Mouse (Mus musculus): ENCODE measurements around the gene Rpl38. TPM values are rescaled to one million over a fixed set of nuclear protein-coding genes. Genes with fewer than 3 reads are reported as not detected.
A peak's percentile ranks its signal among the peaks of the same experiment; 100 is the strongest.

The Rpl38 gene
- polyA plus RNA-seq, 1 experiment from 2014 or later = 598 TPM

- Histone ChIP-seq H3K4me3 (ENCODE audit: low read depth, low read length) (no peak overlapping the region), H3K27ac (ENCODE audit: low read length) (no peak overlapping the region), H3K9ac (ENCODE audit: low read depth, low read length) (no peak overlapping the region), H3K9me3 (replicated peaks; ENCODE audit: control insufficient read depth, low read length) (no peaks in the 10 kb centered on the region), H3K36me3 (ENCODE audit: control insufficient read depth, insufficient read depth) (no peaks in the 10 kb centered on the region), H3K27me3 (ENCODE audit: control insufficient read depth, insufficient read depth, low read depth, low read length) (peaks cover 8% of the 10 kb centered on the region), H3K4me1 (ENCODE audit: control insufficient read depth, low read depth, low read length) (peaks cover 13% of the 10 kb centered on the region), H3K4me2 (ENCODE audit: low read depth, low read length) (no peak overlapping the region)
- ATAC-seq (ENCODE audit: low read depth) = no peak
- 74% methylated on average over 5 of the region's 5 CpGs for WGBS (ENCODE audit: insufficient replicate concordance)
Observed at GRCm38 (mm10) chr11:114681054-114681453, 12.7 kb downstream of the Rpl38 start.

- no peak overlapping the region for H3K27ac ChIP-seq (ENCODE audit: low read length)
- H3K4me1 ChIP-seq (ENCODE audit: control insufficient read depth, low read depth, low read length) = peaks cover 13% of the 10 kb centered on the region
- H3K9me3 ChIP-seq (replicated peaks; ENCODE audit: control insufficient read depth, low read length) = no peaks in the 10 kb centered on the region
- no peak for ATAC-seq (ENCODE audit: low read depth)
- H3K4me3 ChIP-seq (ENCODE audit: low read depth, low read length) = no peak overlapping the region
- WGBS (ENCODE audit: insufficient replicate concordance) = 78% methylated on average over 13 of the region's 13 CpGs
- H3K27me3 ChIP-seq (ENCODE audit: control insufficient read depth, insufficient read depth, low read depth, low read length) = no peaks in the 10 kb centered on the region
- H3K4me2 ChIP-seq (ENCODE audit: low read depth, low read length) = no peak overlapping the region
- H3K36me3 ChIP-seq (ENCODE audit: control insufficient read depth, insufficient read depth) = no peaks in the 10 kb centered on the region
- H3K9ac ChIP-seq (ENCODE audit: low read depth, low read length) = no peak overlapping the region
Observed at GRCm38 (mm10) chr11:114682321-114682900, 14.1 kb downstream of the Rpl38 start.

- no peaks in the 10 kb centered on the region for H3K9me3 ChIP-seq (replicated peaks; ENCODE audit: control insufficient read depth, low read length)
- ATAC-seq (ENCODE audit: low read depth) = no peak
- no peak overlapping the region for H3K9ac ChIP-seq (ENCODE audit: low read depth, low read length)
- H3K27ac ChIP-seq (ENCODE audit: low read length) = no peak overlapping the region
- no peak overlapping the region for H3K4me2 ChIP-seq (ENCODE audit: low read depth, low read length)
- H3K27me3 ChIP-seq (ENCODE audit: control insufficient read depth, insufficient read depth, low read depth, low read length) = no peaks in the 10 kb centered on the region
- H3K4me3 ChIP-seq (ENCODE audit: low read depth, low read length) = no peak overlapping the region
- H3K4me1 ChIP-seq (ENCODE audit: control insufficient read depth, low read depth, low read length) = peaks cover 13% of the 10 kb centered on the region
- WGBS (ENCODE audit: insufficient replicate concordance) = 68% methylated on average over 10 of the region's 10 CpGs
- no peaks in the 10 kb centered on the region for H3K36me3 ChIP-seq (ENCODE audit: control insufficient read depth, insufficient read depth)
Observed at GRCm38 (mm10) chr11:114683029-114683721, 14.9 kb downstream of the Rpl38 start.

GRCm38 (mm10) chr11:114683722-114684621, 15.6 kb downstream of the Rpl38 start:
- H3K36me3 ChIP-seq (ENCODE audit: control insufficient read depth, insufficient read depth) = no peaks in the 10 kb centered on the region
- WGBS (ENCODE audit: insufficient replicate concordance) = 56% methylated on average over 19 of the region's 20 CpGs
- H3K4me1 ChIP-seq (ENCODE audit: control insufficient read depth, low read depth, low read length) = peaks cover 13% of the 10 kb centered on the region
- H3K9me3 ChIP-seq (replicated peaks; ENCODE audit: control insufficient read depth, low read length) = no peaks in the 10 kb centered on the region
- no peaks in the 10 kb centered on the region for H3K27me3 ChIP-seq (ENCODE audit: control insufficient read depth, insufficient read depth, low read depth, low read length)
- H3K27ac ChIP-seq (ENCODE audit: low read length) = peak overlapping the region; percentile 5; the same call in 1 of the 2 replicates
- no peak overlapping the region for H3K4me3 ChIP-seq (ENCODE audit: low read depth, low read length)
- ATAC-seq (ENCODE audit: low read depth) = no peak
- H3K4me2 ChIP-seq (ENCODE audit: low read depth, low read length) = no peak overlapping the region
- no peak overlapping the region for H3K9ac ChIP-seq (ENCODE audit: low read depth, low read length)

GRCm38 (mm10) chr11:114684627-114685373, 16.5 kb downstream of the Rpl38 start:
- Histone ChIP-seq H3K9ac (ENCODE audit: low read depth, low read length) (no peak overlapping the region), H3K4me3 (ENCODE audit: low read depth, low read length) (no peak overlapping the region), H3K27ac (ENCODE audit: low read length) (peak overlapping the region; percentile 63), H3K27me3 (ENCODE audit: control insufficient read depth, insufficient read depth, low read depth, low read length) (no peaks in the 10 kb centered on the region), H3K4me2 (ENCODE audit: low read depth, low read length) (no peak overlapping the region), H3K9me3 (replicated peaks; ENCODE audit: control insufficient read depth, low read length) (no peaks in the 10 kb centered on the region), H3K4me1 (ENCODE audit: control insufficient read depth, low read depth, low read length) (peaks cover 13% of the 10 kb centered on the region), H3K36me3 (ENCODE audit: control insufficient read depth, insufficient read depth) (no peaks in the 10 kb centered on the region)
- ATAC-seq (ENCODE audit: low read depth) = peak; percentile 83
- WGBS (ENCODE audit: insufficient replicate concordance) = 70% methylated on average over 14 of the region's 14 CpGs

- Histone ChIP-seq H3K9ac (ENCODE audit: low read depth, low read length) (no peak overlapping the region), H3K27me3 (ENCODE audit: control insufficient read depth, insufficient read depth, low read depth, low read length) (no peaks in the 10 kb centered on the region), H3K27ac (ENCODE audit: low read length) (no peak overlapping the region), H3K4me2 (ENCODE audit: low read depth, low read length) (no peak overlapping the region), H3K36me3 (ENCODE audit: control insufficient read depth, insufficient read depth) (no peaks in the 10 kb centered on the region), H3K9me3 (replicated peaks; ENCODE audit: control insufficient read depth, low read length) (no peaks in the 10 kb centered on the region), H3K4me1 (ENCODE audit: control insufficient read depth, low read depth, low read length) (peaks cover 13% of the 10 kb centered on the region), H3K4me3 (ENCODE audit: low read depth, low read length) (no peak overlapping the region)
- ATAC-seq (ENCODE audit: low read depth) = no peak
- WGBS (ENCODE audit: insufficient replicate concordance) = 59% methylated on average over 9 of the region's 9 CpGs
Observed at GRCm38 (mm10) chr11:114685526-114686040, 17.3 kb downstream of the Rpl38 start.

- no peaks in the 10 kb centered on the region for H3K9me3 ChIP-seq (replicated peaks; ENCODE audit: control insufficient read depth, low read length)
- ATAC-seq (ENCODE audit: low read depth) = no peak
- 74% methylated on average over 16 of the region's 16 CpGs for WGBS (ENCODE audit: insufficient replicate concordance)
- H3K36me3 ChIP-seq (ENCODE audit: control insufficient read depth, insufficient read depth) = no peaks in the 10 kb centered on the region
- no peak overlapping the region for H3K9ac ChIP-seq (ENCODE audit: low read depth, low read length)
- no peaks in the 10 kb centered on the region for H3K27me3 ChIP-seq (ENCODE audit: control insufficient read depth, insufficient read depth, low read depth, low read length)
- no peak overlapping the region for H3K27ac ChIP-seq (ENCODE audit: low read length)
- H3K4me2 ChIP-seq (ENCODE audit: low read depth, low read length) = no peak overlapping the region
- H3K4me3 ChIP-seq (ENCODE audit: low read depth, low read length) = no peak overlapping the region
- peaks cover 13% of the 10 kb centered on the region for H3K4me1 ChIP-seq (ENCODE audit: control insufficient read depth, low read depth, low read length)
Observed at GRCm38 (mm10) chr11:114686221-114686959, 18.1 kb downstream of the Rpl38 start.
